In genomic region chr1:51751006-51751405, GRCm38 (mm10) we compare ENCODE assay signal across 18 mouse cellular contexts.
DNase-seq lines count a peak whose midpoint lies in the region; ATAC-seq and TF ChIP-seq lines count a peak whose summit lies in the region.
"Had no signal": no experiment of that assay in that cellular context is flagged by ENCODE, and none has a peak within 500 bp of the region (broad histone marks: within the 10 kb centered on the region; RNA-seq: fewer than 3 reads in every experiment).

No protein-coding gene starts in this region.

- DNase-seq in gastrocnemius, adult 2 months: no peak
- DNase-seq in gastrocnemius, postnatal 36 days: no peak
- DNase-seq in lung, adult 18-20 months: peak; percentile 18 to 48
- DNase-seq in lung, adult 2 months: no peak
- DNase-seq in testis, postnatal 10 days (ENCODE audit: low spot score): peak; percentile 63
- DNase-seq in midbrain, embryonic 14.5 days: no peak
- DNase-seq: cerebellum, adult 18-20 months; heart, postnatal 36 days; layer of hippocampus, adult 9-11 months; liver, postnatal 0 days; thymus, adult 2 months had no signal

- TF ChIP-seq POLR2A in lung, adult 2 months (IDR thresholded peaks at IDR 0.05; ENCODE audit: borderline replicate concordance, extremely low read depth, low read depth, low read length): no peak

- intact Hi-C loops in gastrocnemius, adult 2 months (cut with DNase I): no loop called here
- intact Hi-C loops in gastrocnemius, postnatal 36 days (cut with DNase I): no loop called here

- ATAC-seq in lung, embryonic 16.5 days (ENCODE audit: low read depth): peak; percentile 40
- no peak for ATAC-seq in neural tube, embryonic 15.5 days (ENCODE audit: low FRiP score)
- ATAC-seq in midbrain, embryonic 14.5 days (ENCODE audit: low FRiP score, low TSS enrichment): no peak
- ATAC-seq: forebrain, embryonic 14.5 days; hindbrain, embryonic 16.5 days; liver, postnatal 0 days had no signal

- H3K36me3 ChIP-seq in lung, embryonic 16.5 days (ENCODE audit: control insufficient read depth, insufficient read depth, low read length): peaks cover 16% of the 10 kb centered on the region
- H3K36me3 ChIP-seq in neural tube, embryonic 15.5 days: peaks cover 15% of the 10 kb centered on the region
- peaks cover 35% of the 10 kb centered on the region for H3K36me3 ChIP-seq in midbrain, embryonic 14.5 days (ENCODE audit: control insufficient read depth, insufficient read depth, low read length)

- WGBS in lung, adult 2 months: 51% methylated on average over 10 of the region's 10 CpGs
- 43% methylated on average over 10 of the region's 10 CpGs for WGBS in lung, embryonic 16.5 days
- WGBS in neural tube, embryonic 15.5 days: 77% methylated on average over 10 of the region's 10 CpGs
- WGBS in midbrain, embryonic 14.5 days: 83% methylated on average over 10 of the region's 10 CpGs

- no peak overlapping the region for H3K4me2 ChIP-seq in lung, embryonic 16.5 days (ENCODE audit: low read depth, low read length)
- H3K4me2 ChIP-seq in neural tube, embryonic 15.5 days: no peak overlapping the region
- H3K4me2 ChIP-seq in midbrain, embryonic 14.5 days (ENCODE audit: low read length): no peak overlapping the region
- H3K4me2 ChIP-seq: heart, embryonic 13.5 days had no signal

- H3K9ac ChIP-seq in lung, embryonic 16.5 days (ENCODE audit: low read length): no peak overlapping the region
- no peak overlapping the region for H3K9ac ChIP-seq in neural tube, embryonic 15.5 days (replicated peaks)
- H3K9ac ChIP-seq in midbrain, embryonic 14.5 days (replicated peaks; ENCODE audit: low read length): no peak overlapping the region
- H3K9ac ChIP-seq: heart, embryonic 13.5 days; liver, postnatal 0 days had no signal

- H3K4me3 ChIP-seq in gastrocnemius, adult 2 months: no peak overlapping the region
- H3K4me3 ChIP-seq in lung, adult 2 months (replicated peaks; ENCODE audit: extremely low read depth, low read depth, low read length): no peak overlapping the region
- H3K4me3 ChIP-seq in lung, embryonic 16.5 days (ENCODE audit: low read length): no peak overlapping the region
- no peak overlapping the region for H3K4me3 ChIP-seq in neural tube, embryonic 15.5 days (replicated peaks)
- no peak overlapping the region for H3K4me3 ChIP-seq in midbrain, embryonic 14.5 days (replicated peaks; ENCODE audit: low read depth, low read length)
- H3K4me3 ChIP-seq: embryonic facial prominence, embryonic 10.5 days; heart, embryonic 13.5 days; midbrain, embryonic 10.5 days had no signal

- TF ChIP-seq CTCF in gastrocnemius, adult 2 months (IDR thresholded peaks at IDR 0.05): no peak
- TF ChIP-seq CTCF in lung, adult 2 months (IDR thresholded peaks at IDR 0.05; ENCODE audit: insufficient read depth, low read length): no peak

- no peaks in the 10 kb centered on the region for H3K27me3 ChIP-seq in lung, embryonic 16.5 days (ENCODE audit: control insufficient read depth, insufficient read depth, low read depth, low read length)
- H3K27me3 ChIP-seq in neural tube, embryonic 15.5 days (replicated peaks): no peaks in the 10 kb centered on the region
- H3K27me3 ChIP-seq in midbrain, embryonic 14.5 days (ENCODE audit: control insufficient read depth, insufficient read depth, low read length): no peaks in the 10 kb centered on the region
- H3K27me3 ChIP-seq: heart, embryonic 13.5 days had no signal

- no peaks in the 10 kb centered on the region for H3K9me3 ChIP-seq in lung, embryonic 16.5 days (ENCODE audit: control insufficient read depth, low read length)
- H3K9me3 ChIP-seq in neural tube, embryonic 15.5 days (replicated peaks): no peaks in the 10 kb centered on the region
- no peaks in the 10 kb centered on the region for H3K9me3 ChIP-seq in midbrain, embryonic 14.5 days (ENCODE audit: control insufficient read depth, low read length)
- H3K9me3 ChIP-seq: embryonic facial prominence, embryonic 10.5 days; heart, embryonic 13.5 days; midbrain, embryonic 10.5 days had no signal

- peaks cover 7% of the 10 kb centered on the region for H3K4me1 ChIP-seq in lung, adult 2 months (ENCODE audit: control insufficient read depth, insufficient read depth, low read length)
- H3K4me1 ChIP-seq in lung, embryonic 16.5 days (replicated peaks; ENCODE audit: control insufficient read depth, insufficient read depth, low read length): no peaks in the 10 kb centered on the region; the same call in 1 of the 2 replicates
- H3K4me1 ChIP-seq in neural tube, embryonic 15.5 days: peaks cover 4% of the 10 kb centered on the region
- no peaks in the 10 kb centered on the region; the same call in 1 of the 2 replicates for H3K4me1 ChIP-seq in midbrain, embryonic 14.5 days (ENCODE audit: control insufficient read depth, insufficient read depth, low read length)

- peak overlapping the region; percentile 38 for H3K27ac ChIP-seq in gastrocnemius, adult 2 months
- H3K27ac ChIP-seq in lung, embryonic 16.5 days (ENCODE audit: low read length): no peak overlapping the region
- H3K27ac ChIP-seq in neural tube, embryonic 15.5 days (replicated peaks): no peak overlapping the region
- H3K27ac ChIP-seq in midbrain, embryonic 14.5 days (replicated peaks; ENCODE audit: low read depth, low read length): no peak overlapping the region
- H3K27ac ChIP-seq: embryonic facial prominence, embryonic 10.5 days; heart, embryonic 13.5 days; midbrain, embryonic 10.5 days had no signal

Comparison
In these comparisons a context has a peak if more than half of its experiments do, and no peak if none do; other contexts are left out.
1. DNase-seq: peak in lung, adult 18-20 months (2 of 2) and testis, postnatal 10 days (single experiment); none in gastrocnemius, adult 2 months (single experiment), gastrocnemius, postnatal 36 days (0 of 2), lung, adult 2 months (single experiment) and midbrain, embryonic 14.5 days (single experiment).